Mouse (Mus musculus) cortical plate, adult 2 months (tissue): ENCODE measurements at regions not wholly inside any gene's neighbourhood (a gene's known extent, or its start where the extent isn't known, plus 50 kb on each side); places are given as distances from the start of the nearest gene placed in this dataset.

ENCODE experiments used
- CTCF ChIP-seq: fragments of 200-500 bp; IDR thresholded peaks from 2 replicates; pipeline ENCODE4 v1.5.1; 2011; ENCODE audit warnings: mild to moderate bottlenecking, control low read depth, low read length; ENCODE audit not compliant: insufficient read depth; ENCODE audit errors: extremely low read depth
- POLR2A ChIP-seq: fragments of 200-500 bp; IDR thresholded peaks from 2 replicates; pipeline ENCODE4 v1.6.1; 2011; ENCODE audit warnings: mild to moderate bottlenecking, low read length, control low read depth; ENCODE audit not compliant: insufficient read depth; ENCODE audit errors: extremely low read depth

GRCm38 (mm10) chr4:31889673-31890072 lies 74.2 kb upstream of the Map3k7 start:
- TF ChIP-seq CTCF (no peak), POLR2A (no peak)
